Mouse (Mus musculus): Measurements from ENCODE around the gene Vdr.

The Vdr gene

GRCm38 (mm10) chr15:97920306-97920705 is 9.9 kb upstream of the Vdr start:
- no peak for DNase-seq (ENCODE audit: low spot score)

- no peak for DNase-seq (ENCODE audit: low spot score)
These were observed 8.8 kb upstream of the Vdr start for GRCm38 (mm10) chr15:97919217-97919616.

DNA sequence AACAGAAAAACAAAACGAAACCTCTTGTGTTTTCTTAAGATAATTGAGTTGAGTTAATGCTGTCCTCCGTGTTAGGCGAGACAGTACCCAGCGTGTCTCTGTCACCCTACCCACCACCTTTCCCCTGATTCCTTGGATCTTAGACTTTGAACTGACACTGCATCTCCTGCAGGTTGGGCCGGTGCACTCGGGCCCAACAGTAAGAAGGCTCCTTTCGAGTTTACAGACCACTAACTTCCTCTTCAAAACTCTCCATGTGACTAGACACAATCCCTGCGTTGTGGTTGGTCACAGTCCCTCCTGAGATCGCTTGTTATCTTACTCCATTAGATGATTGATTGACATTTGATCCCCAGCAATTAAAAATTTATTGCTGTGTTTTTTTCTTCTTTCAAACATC is 7.6 kb upstream of the Vdr start:
- no peak for DNase-seq (ENCODE audit: low spot score)

- DNase-seq (ENCODE audit: low spot score): peak; percentile 42
These were observed 3.9 kb upstream of the Vdr start for GRCm38 (mm10) chr15:97914331-97914747.

GRCm38 (mm10) chr15:97907801-97908751 is 2.4 kb downstream of the Vdr start:
- peak; percentile 94 for DNase-seq (ENCODE audit: low spot score)

GRCm38 (mm10) chr15:97907202-97907601 is 3.2 kb downstream of the Vdr start:
- no peak for DNase-seq (ENCODE audit: low spot score)

- no peak for DNase-seq (ENCODE audit: low spot score)
These were observed 5.1 kb downstream of the Vdr start for GRCm38 (mm10) chr15:97905281-97905680.

DNA sequence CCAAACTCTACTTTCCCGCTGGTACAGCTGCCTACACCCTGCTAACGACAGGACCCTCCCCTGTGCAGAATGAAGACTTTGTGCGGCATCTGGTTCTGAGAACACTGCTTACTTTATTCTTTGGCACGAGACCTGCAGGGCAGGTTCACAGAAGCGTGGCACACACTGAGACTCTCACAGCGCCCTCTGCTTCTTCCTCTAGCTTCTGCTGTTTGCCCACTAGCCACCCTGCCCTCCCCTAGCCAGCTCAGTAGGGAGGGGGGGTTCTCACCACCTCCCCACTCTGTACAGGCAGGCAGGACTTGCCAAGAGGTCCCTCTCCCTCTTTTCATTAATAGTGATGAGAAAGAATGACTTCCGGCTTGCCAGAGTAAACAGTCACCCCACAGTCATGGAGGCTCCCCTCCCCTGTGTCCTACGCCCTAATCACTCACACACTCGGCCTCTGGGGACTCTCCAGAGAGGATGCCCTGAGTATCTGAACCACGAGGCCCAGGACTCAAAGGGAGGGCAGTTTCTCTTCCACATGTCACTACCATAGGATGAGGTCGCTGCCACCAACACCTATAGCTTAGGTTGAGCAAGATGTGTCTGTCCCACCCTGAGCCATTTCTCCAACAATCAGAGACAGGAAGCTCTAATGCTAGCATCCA is 6.0 kb downstream of the Vdr start:
- DNase-seq (ENCODE audit: low spot score): no peak

DNA sequence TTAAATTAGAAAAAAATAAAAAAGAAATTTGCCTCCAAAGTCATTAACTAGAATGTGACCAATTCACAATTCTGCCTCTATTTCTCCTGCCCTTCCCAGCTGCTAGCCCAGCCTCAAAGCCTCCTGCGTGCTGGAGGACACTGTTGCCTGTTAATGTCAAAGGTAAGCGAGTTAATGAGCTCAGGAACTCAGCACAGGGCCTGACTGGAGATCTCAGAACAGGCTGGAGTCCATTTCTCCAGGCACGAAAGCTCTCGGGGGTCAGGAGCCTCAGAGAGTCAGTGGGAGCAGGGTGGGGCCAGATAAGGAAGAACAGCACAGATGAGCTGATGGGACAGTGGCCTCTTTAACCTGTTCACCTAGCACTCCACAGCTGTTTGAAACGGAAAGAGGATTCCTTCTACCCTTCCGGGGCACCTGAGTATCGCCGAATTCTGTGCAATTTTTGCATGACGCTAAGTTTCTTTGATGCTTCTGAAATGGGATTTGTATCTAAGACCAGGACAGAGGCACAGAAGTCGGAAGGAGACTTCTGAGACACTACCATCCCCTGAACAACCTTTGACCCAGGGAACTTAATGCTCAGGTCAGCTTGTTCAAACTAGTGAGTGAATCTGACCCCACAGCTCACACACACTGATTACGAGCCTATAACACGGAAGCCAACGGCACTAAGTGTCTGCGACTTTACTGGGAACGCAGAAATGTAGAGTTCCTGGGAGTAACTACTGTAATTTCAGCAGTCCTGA is 7.0 kb downstream of the Vdr start:
- peak; percentile 71 for DNase-seq (ENCODE audit: low spot score)

DNA sequence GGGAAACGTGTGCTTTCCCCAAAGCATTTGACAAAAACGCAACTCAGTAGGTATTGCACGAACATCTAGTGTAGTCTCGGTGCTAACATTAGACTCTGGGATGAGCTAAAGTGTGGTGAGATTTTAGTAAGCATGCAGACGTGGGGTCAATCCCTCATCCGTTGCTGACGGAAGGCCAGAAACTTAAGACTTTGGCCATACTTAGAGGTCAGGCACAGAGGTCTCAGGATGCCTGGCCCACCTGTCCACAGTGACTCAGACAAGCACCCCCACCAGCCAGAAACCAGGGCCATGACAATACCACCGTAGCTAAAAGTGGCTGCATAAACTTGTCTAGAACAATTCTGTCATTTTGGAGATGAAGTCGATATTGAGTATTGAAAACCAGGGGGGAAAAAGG is 9.4 kb downstream of the Vdr start:
- no peak for DNase-seq (ENCODE audit: low spot score)

DNA sequence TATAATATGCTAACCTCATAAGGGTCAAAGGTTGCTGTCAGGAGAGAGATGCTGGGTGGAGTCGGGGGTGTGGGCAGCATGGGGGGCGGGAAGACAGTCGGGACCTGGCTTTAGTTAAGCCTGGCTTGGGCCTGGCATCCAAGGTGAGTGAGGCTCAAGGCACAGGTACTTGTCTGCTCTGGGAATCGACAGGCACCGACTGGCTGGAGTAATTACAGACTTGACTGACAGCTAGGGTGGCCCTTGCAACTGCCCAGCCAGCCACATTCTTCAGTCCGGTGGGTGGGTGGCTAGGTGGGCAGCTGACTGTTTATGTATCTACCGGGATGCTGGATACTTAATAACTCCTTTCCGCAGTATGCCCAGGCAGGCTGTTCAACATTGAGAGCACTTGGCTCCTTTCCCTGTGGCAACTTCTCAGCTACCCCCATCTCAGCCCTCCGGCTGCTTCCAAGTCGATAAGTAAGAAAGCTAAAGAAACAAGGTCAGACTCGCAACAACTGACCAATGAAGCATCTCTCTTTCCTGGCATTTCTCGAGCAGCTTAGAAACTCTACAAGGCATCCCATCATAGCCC is 10.0 kb downstream of the Vdr start:
- DNase-seq (ENCODE audit: low spot score): no peak

- no peak for DNase-seq (ENCODE audit: low spot score)
These were observed 10.7 kb downstream of the Vdr start for GRCm38 (mm10) chr15:97899714-97900113.

DNA sequence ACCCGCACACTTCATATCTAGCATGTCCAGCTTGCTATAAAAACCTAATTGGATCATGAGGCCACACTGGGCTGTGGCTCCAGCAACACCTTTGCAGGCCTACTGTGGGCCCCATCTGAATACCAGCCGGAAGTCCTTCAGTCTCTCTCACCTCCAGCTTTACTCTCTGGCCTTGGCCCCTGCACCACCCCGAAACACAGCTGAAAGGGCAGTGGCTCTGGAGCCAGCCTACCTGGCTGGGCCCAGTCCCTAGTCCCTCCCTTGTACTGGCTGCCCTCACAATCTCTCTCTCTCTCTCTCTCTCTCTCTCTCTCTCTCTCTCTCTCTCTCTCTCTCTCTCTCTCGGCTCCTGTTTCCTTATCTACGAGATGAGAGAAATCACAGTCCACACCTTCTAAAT is 11.6 kb downstream of the Vdr start:
- no peak for DNase-seq (ENCODE audit: low spot score)

DNA sequence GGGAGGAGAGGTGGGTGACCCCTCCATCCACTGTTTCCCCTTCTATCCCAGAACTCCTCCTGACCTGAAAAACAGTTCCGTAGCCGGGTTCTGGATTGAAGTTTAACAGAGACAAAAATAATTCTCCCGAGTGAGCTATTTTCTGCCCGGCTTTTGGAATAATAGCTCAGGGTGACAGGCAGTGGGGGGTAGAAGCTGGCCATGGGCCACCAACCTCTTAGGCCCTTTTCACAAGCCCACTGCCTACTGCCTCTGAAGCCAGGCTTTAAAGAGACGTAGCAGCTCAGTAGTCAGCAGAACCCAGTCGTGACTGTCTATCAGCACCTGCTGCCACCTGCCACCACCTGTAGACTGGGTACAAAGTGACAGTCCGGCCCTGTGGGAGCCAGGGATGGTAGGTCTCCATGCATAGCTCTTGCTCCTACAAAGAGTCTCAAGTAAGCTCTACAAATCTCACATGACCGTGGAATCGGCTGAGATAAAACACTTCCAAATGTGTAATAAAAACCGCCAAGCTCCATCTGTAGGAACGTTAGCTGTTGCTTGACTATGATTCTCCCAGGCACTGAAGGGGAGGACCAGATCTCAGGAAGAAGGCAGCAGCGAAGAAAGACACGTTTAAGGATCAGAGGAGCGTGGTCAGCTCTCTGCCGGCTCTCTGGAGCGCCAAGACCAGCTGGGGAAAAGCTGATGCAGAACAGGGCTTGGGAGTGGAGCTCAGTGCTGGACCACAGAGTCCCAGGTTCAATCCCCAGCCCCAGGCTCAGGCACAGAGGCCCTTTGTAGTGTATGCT is 13.4 kb downstream of the Vdr start:
- DNase-seq (ENCODE audit: low spot score): no peak

GRCm38 (mm10) chr15:97896347-97896746 is 14.1 kb downstream of the Vdr start:
- DNase-seq (ENCODE audit: low spot score): no peak

DNA sequence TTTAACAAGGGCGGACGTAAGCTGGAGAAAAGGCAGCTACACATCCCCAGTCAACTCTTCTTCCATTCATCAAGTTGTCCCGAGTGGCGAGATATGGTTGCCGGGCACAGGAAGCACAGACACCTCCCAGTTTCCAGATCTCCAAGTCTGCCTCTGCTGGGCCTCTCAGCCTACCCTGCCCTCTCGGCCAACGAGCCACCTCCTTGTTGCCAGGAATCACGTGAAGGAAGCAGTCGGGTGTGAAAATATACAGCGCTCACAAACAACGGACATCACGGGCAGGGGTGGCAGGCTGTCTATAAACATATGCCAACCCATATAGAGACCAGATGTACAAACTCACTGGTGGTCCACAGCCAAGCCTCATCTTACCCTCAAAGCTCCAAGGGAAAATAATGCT is 14.6 kb downstream of the Vdr start:
- no peak for DNase-seq (ENCODE audit: low spot score)

DNA sequence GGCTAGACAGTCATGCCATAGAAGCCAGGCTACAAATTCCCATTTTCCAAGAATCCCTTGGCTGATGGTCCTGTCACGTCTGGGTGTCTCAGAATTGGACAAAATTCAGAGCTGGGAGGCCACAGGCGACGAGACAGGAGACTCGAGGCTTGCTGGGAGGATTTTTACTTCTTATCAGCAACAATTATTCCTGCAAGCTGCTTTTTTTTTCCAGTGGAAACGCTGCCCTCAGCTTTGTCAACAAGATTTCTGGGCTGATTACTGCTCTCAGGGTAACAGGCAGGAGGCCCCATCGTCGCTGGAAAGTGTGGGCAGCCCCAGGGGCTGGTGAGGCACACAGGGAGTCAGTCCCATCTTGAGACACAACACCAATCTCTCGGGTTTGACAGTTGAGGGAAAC is 17.9 kb downstream of the Vdr start:
- no peak for DNase-seq (ENCODE audit: low spot score)

DNA sequence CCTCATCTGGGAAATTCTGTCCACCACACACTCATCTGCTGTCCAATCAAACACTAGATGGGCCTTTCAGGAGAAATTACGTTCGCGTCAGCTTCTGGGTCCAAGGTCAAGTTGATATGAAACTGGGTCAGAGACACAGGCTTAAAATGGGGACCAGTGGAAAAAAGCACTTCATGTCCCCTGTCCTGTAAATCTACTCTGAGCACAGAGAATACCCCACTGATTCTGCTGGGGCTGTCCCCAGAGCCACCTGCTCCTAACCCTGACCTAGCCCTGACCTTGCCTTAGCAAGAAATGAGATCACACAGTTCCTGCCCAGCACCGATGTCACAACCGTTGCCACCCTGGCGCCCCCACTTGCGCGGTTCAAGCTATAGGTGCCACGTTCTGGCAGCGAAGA is 20.0 kb downstream of the Vdr start:
- no peak for DNase-seq (ENCODE audit: low spot score)

DNA sequence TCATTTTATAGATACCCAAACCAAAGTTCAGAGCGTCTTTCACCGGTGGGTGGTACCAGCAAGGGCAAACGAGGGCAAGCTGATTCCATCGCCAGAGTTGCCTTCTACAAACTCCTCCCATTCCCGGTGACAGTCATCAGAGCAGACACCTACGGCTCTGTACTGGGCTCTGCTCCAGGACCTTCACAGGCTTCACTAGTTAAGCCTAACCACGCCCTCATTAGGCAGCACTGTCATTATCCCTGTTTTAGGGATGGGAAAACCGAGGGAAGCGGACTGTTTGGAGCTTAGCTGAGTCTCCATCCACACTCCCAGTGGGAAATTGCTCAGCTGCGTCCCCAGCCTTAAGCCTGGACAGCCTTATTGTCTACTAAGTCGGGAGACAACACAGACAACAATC is 20.4 kb downstream of the Vdr start:
- no peak for DNase-seq (ENCODE audit: low spot score)

- DNase-seq (ENCODE audit: low spot score): no peak
These were observed 22.9 kb downstream of the Vdr start for GRCm38 (mm10) chr15:97887541-97888016.

GRCm38 (mm10) chr15:97881423-97881822 is 29.0 kb downstream of the Vdr start:
- DNase-seq (ENCODE audit: low spot score): no peak

Data from yolk sac, embryonic 10.5 days (tissue).